Mouse (Mus musculus): ENCODE results near the gene A830018L16Rik.
"Not testable (repeated sequence)": the region's sequence is repeated elsewhere in the genome, so short reads cannot be mapped to it uniquely, and the experiment has no call there.

The A830018L16Rik gene

DNA sequence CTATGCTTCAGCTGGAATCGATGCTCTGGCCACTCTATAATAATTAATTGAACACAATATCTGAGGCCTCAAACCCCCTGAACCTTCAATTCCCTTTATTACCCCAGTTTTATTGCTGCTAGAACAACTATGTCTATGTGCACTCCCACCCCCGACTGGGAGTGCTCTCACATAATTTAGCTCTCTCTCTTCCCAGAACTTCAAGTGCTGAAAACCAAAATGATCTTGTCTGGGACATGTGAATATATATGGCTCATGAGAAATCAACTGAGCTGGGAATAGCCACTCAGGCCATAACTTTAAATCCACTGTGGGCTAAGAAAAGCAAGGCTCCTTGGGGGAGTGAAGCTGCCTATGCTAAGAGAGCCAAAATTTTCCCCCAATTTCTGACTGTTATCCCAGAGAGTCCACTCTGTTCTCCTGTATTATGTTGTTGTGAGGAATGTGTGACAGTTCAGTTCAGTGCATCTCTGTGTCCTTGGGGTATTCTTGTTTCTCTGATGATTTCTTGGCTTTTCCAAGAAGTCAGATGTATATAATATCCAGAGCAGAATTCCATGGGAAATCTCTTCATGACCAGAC, 582.5 kb downstream of the A830018L16Rik start:
- intact Hi-C loops (cut with DNase I) = no loop called here

DNA sequence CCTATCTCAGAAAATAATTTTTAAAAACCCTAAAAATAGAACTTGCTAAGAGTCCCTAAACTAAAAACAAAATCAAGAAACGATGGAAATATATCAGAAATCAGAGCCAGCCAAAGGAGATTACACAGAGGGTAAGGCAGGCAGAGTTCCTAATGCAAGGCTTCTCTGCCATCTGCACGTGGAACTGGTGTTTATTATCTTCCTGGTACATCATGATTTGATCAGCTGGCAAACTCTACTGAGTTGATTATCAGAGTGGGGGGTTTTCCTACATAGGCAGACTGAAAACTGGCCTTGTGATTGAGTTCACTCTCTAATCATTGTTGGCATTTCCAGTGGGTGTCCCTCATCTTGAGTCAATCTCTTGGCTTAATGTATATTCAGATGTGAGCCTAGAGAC, 583.7 kb downstream of the A830018L16Rik start:
- intact Hi-C loops (cut with DNase I) = no loop called here

- intact Hi-C loops (cut with DNase I) = no loop called here
Measured at GRCm38 (mm10) chr1:12000557-12000956, 586.7 kb downstream of the A830018L16Rik start.

DNA sequence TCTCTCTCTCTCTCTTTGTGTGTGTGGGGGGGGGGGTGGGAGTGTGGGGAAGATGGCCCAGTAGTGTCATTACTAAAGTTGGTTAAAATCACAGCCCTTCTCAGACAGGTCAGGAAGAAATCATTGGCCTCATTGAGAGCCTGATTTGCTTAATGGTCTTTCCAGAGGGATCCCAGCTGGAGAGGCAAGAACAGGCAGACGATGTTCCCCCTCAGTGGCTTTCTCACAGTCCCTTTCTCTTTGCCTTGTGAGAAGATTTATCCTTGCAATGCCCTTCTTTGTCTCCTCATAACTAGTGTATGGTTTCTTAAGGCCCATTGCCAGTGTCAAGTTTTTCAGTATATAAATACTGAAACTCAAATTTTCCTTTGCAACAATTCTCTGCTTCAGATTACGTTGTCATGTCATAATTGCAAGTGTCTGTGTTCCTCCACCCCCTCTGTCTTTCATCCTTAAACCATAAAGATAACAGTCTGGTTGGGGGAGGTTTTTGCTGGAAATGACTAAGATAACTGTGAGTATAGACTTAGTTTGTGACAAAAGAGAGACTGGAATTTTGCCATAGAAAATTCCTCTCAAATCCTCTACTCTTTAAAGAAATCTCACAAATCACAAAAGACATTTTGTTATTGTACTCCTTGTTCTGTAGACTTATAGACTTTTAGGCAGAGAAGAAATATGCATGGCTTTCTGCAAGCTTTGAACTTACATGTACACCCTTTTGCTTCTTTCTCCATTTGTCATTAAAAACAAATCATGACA, 595.1 kb downstream of the A830018L16Rik start:
- intact Hi-C loops (cut with DNase I) = no loop called here

- intact Hi-C loops (cut with DNase I) = no loop called here
Measured at GRCm38 (mm10) chr1:12009551-12009846, 595.6 kb downstream of the A830018L16Rik start.

- intact Hi-C loops (cut with DNase I) = no loop called here
Measured at GRCm38 (mm10) chr1:12010607-12011006, 596.7 kb downstream of the A830018L16Rik start.

- intact Hi-C loops (cut with DNase I) = not testable (repeated sequence)
Measured at GRCm38 (mm10) chr1:12020646-12021045, 606.7 kb downstream of the A830018L16Rik start.
